Mouse (Mus musculus) heart, postnatal 0 days (tissue): ENCODE results near the gene Gm14327. TPM values are rescaled to one million over a fixed set of nuclear protein-coding genes. Genes with fewer than 3 reads are reported as not detected.
A peak's percentile ranks its signal among the peaks of the same experiment; 100 is the strongest.
"Not testable (repeated sequence)": the region's sequence is repeated elsewhere in the genome, so short reads cannot be mapped to it uniquely, and the experiment has no call there.

Experiments
- ATAC-seq: fragments of 200-750 bp; cut with Nextera tagmentation; 2 replicates; pipeline ENCODE4 v1.8.0; 2017; ENCODE audit warnings: low read depth, moderate number of reproducible peaks, moderate library complexity; ENCODE audit not compliant: insufficient read depth
- DNase-seq: peaks from one replicate; pipeline ENCODE4 v3.0.0-alpha.2; 2016; ENCODE audit warnings: low spot score
- H3K27ac ChIP-seq: fragments of 300-500 bp; sonication (generic); 2 replicates; pipeline ENCODE4 v1.5.1; 2014; ENCODE audit warnings: low read depth, mild to moderate bottlenecking
- H3K27me3 ChIP-seq: fragments of 300-500 bp; sonication (generic); 2 replicates; pipeline ENCODE4 v1.6.1; 2014; ENCODE audit warnings: low read length, mixed read lengths; ENCODE audit not compliant: control insufficient read depth, insufficient read depth
- H3K36me3 ChIP-seq: fragments of 300-500 bp; sonication (generic); replicated peaks from 2 replicates; pipeline ENCODE4 v1.6.1; 2014; ENCODE audit warnings: low read length, mixed read lengths; ENCODE audit not compliant: control insufficient read depth, insufficient read depth
- H3K4me1 ChIP-seq: fragments of 300-500 bp; sonication (generic); 2 replicates; pipeline ENCODE4 v1.6.1; 2014; ENCODE audit warnings: antibody characterized with exemption; ENCODE audit not compliant: control insufficient read depth, insufficient read depth
- H3K4me2 ChIP-seq: fragments of 300-500 bp; sonication (generic); 2 replicates; pipeline ENCODE4 v1.6.1; 2014; ENCODE audit warnings: low read depth, mild to moderate bottlenecking, low read length, moderate library complexity
- H3K4me3 ChIP-seq: fragments of 300-500 bp; sonication (generic); 2 replicates; pipeline ENCODE4 v1.5.1; 2014; ENCODE audit warnings: low read depth, low read length
- H3K9ac ChIP-seq: fragments of 300-500 bp; sonication (generic); replicated peaks from 2 replicates; pipeline ENCODE4 v1.6.1; 2014; ENCODE audit warnings: low read depth, low read length, mixed read lengths
- H3K9me3 ChIP-seq: fragments of 300-500 bp; sonication (generic); replicated peaks from 2 replicates; pipeline ENCODE4 v1.6.1; 2016; ENCODE audit warnings: low read length; ENCODE audit not compliant: control insufficient read depth
- WGBS: fragments of 180-500 bp; shearing (Covaris S2); extraction: QIAGEN DNeasy Blood & Tissue Kit; methylation state at CpG from one replicate; pipeline ENCODE4 v1.1.7; 2014; 5-methylcytosine and 5-hydroxymethylcytosine counted together
- polyA plus RNA-seq: library from polyadenylated mRNA; unstranded; fragments of >200 nt; fragmentation: Nextera tagmentation; extraction: Ambion mirVana; gene quantifications from 2 replicates; pipeline ENCODE4 v1.2.1, GENCODE M21; 2015
- total RNA-seq: library from RNA; depleted of rRNA; stranded (reverse); fragments of >200 nt; gene quantifications from 2 replicates; pipeline ENCODE4 v1.2.3, GENCODE M21; 2014; ENCODE audit warnings: low replicate concordance; rRNA removed

The Gm14327 gene
- total RNA-seq: 0.46 TPM in 1 of 2 replicates, not detected in the other
- polyA plus RNA-seq: 5.6 and 5.7 TPM in 2 replicates

DNA sequence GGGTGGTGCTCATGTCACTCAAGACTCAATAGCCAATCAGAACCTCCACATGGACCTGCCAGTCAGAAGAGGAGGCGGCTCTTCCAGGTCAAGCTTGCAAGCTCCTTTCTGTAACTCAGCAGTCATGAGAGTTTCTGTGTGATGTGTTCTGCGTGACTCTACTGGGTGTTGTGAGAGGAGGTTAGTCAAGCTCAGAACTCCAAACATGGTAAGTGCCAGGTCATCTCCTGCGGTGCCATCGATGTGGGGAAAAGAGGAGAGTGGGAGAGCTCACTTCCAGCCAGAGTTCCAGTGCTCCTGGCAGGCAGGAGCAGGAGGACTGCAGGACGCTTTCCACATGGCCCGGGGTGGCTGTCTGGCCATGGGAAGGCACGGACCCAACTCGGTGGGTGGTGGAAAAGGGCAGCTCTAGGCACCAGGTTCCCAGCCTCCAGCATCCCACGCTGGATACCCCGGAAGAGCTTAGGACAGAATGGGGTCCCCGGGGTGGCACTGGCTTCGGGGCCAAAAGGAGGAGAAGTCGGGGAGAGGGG, at the start of gene Gm14327:
TSS of gene Gm14327 (plus strand) at position 51 of the 533 bp plus-strand sequence.
- H3K27ac ChIP-seq, H3K36me3 ChIP-seq, H3K9me3 ChIP-seq, H3K9ac ChIP-seq, DNase-seq, H3K27me3 ChIP-seq, ATAC-seq, H3K4me2 ChIP-seq, H3K4me1 ChIP-seq: not testable (repeated sequence)
- peak within 1 kb of the TSS; percentile 23 for H3K4me3 ChIP-seq
- WGBS: 22% methylated on average over 9 of the region's 13 CpGs

DNA sequence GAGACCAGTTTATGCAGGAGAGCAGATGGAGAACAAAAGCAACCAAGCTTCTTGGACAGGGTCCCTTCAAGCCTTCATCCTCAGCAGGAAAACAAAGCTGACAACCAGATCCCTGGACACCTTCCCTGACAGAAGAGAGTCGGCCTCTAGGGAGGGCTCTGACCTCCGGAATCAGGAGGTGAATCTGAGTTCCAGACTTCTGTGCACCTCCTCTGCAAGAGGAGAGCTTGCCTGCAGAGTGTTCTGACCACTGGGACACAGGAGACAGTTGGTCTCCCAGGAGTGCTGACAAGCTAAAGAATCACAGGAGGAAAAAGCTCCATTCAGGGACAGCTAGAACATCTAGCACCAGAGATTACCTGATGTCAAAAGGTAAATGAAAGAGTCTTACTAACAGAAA, 34.6 kb upstream of the Gm14327 start:
- H3K4me1 ChIP-seq, H3K9me3 ChIP-seq, H3K36me3 ChIP-seq, DNase-seq, H3K27ac ChIP-seq, H3K4me3 ChIP-seq, H3K27me3 ChIP-seq, H3K9ac ChIP-seq, H3K4me2 ChIP-seq, ATAC-seq: not testable (repeated sequence)
- WGBS: 74% methylated on average over 2 of the region's 2 CpGs

DNA sequence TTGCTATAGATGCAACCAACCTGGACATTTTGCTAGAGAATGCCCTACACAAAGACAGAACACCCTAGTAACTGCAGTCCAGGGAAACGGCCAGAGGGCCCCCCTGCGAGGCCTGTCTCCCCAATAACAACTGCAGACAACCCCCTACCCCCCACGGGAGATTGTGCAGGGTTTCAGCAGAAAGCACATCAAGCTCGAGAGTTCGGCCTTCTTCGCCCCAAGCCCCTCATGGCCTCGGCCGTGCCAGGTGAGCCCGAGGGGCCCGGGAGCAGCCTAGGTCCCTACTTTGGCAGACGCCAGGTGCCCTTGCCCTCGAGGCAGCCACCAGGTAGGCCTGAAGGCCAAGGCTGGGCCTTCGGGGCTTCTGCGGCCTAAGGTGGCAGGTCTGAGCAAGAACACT, 9.2 kb upstream of the Gm14327 start:
- WGBS: 80% methylated on average over 14 of the region's 14 CpGs
- not testable (repeated sequence) for DNase-seq, H3K27ac ChIP-seq, H3K4me1 ChIP-seq, ATAC-seq, H3K36me3 ChIP-seq, H3K4me3 ChIP-seq, H3K4me2 ChIP-seq, H3K9ac ChIP-seq, H3K27me3 ChIP-seq, H3K9me3 ChIP-seq

DNA sequence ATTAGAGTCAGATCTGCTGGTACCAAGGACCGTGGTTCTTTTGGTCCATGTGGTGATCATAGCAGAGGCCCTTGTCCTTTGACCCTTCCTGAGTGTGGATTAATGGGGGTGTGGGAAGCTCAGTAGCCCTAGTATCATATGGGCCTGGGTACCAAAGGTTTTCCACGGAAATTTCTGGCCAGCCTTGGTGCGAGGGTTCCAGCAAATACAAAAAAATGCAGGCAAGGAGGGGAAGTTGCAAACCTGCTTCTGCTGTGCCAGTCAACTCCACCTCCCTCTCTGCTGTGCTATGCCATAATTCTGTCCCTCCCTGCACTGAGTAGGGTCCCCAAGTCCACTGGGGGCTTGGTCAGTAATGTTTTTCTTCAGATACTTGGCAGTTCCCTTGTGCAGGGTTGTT, 1.3 kb downstream of the Gm14327 start:
- not testable (repeated sequence) for H3K9me3 ChIP-seq, ATAC-seq, H3K4me2 ChIP-seq, H3K27me3 ChIP-seq, H3K36me3 ChIP-seq, H3K27ac ChIP-seq, H3K4me3 ChIP-seq, DNase-seq, H3K4me1 ChIP-seq, H3K9ac ChIP-seq
- WGBS: 70% methylated on average over 2 of the region's 3 CpGs

DNA sequence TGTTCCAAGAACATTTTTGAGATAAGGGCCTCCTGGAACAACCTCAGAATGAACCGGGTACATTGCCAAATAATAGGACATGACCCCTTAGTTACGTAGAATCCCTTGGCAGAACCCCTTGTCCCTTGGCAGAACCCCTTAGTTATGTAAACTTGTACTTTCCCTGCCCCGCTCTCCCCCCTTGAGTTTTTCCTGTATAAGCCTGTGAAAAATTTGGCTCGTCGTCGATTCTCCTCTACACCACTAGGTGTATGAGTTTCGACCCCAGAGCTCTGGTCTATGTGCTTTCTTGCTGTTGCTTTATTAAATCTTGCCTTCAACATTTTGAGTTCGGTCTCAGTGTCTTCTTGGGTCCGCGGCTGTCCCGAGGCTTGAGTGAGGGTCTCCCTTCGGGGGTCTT, 6.4 kb downstream of the Gm14327 start:
- ATAC-seq, H3K4me3 ChIP-seq, H3K4me2 ChIP-seq, H3K9ac ChIP-seq, H3K4me1 ChIP-seq, H3K9me3 ChIP-seq, H3K27ac ChIP-seq, DNase-seq, H3K27me3 ChIP-seq, H3K36me3 ChIP-seq: not testable (repeated sequence)
- WGBS: no CpG with 5 or more reads among the region's 12 CpGs

DNA sequence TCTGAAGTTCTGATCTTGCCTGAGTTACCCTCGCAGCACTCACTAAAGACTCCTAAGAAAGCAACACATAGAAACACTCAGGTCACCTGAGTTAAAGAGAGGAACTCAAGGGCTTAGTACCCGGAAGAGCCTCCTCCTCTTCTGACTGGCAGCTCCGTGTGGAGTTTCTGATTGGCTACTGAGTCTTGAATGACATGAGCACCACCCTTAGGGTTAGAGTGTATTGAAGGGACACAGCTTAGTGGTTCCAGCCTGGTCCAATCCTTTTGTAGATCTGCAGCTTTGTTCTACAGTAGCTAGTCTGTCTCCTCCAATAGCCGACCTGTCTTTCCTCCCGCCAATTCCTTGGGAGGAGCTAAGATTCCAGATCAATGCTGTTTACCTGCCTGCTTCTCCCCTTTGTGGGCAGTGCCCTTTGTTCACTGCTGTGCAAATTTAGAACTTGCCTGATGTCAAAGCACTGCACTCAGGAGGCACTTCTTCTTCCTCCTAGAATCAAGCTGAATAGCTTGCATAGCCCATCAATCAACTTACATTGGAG, 28.7 kb downstream of the Gm14327 start, which contains the start of gene Zfp972:
TSS of gene Zfp972 (minus strand) at position 51 of the 541 bp plus-strand sequence.
- not testable (repeated sequence) for H3K36me3 ChIP-seq, H3K9ac ChIP-seq, ATAC-seq, DNase-seq, H3K4me1 ChIP-seq, H3K27me3 ChIP-seq, H3K9me3 ChIP-seq, H3K27ac ChIP-seq, H3K4me2 ChIP-seq, H3K4me3 ChIP-seq
- 59% methylated on average over 4 of the region's 5 CpGs for WGBS

Other genes starting within 250 kb of the Gm14327 start
- 3.4 TPM in 1 of 2 replicates, not detected in the other for gene Gm14322, start 137.8 kb upstream of the Gm14327 start, total RNA-seq
- gene Gm14322, start 137.8 kb upstream of the Gm14327 start, polyA plus RNA-seq: 3.2 and 3.5 TPM in 2 replicates
- 17.9 and 160 TPM in 2 replicates for gene Gm14325, start 56.8 kb upstream of the Gm14327 start, total RNA-seq
- 24.0 and 25.4 TPM in 2 replicates for gene Gm14325, start 56.8 kb upstream of the Gm14327 start, polyA plus RNA-seq
- gene Zfp972, start 28.5 kb downstream of the Gm14327 start, total RNA-seq: not detected in 2 replicates
- 0.38 and 0.89 TPM in 2 replicates for gene Zfp972, start 28.5 kb downstream of the Gm14327 start, polyA plus RNA-seq
- gene Gm14326, start 60.2 kb downstream of the Gm14327 start, total RNA-seq: 7.3 and 12.3 TPM in 2 replicates
- gene Gm14326, start 60.2 kb downstream of the Gm14327 start, polyA plus RNA-seq: 30.4 and 37.8 TPM in 2 replicates
- 9.7 and 24.4 TPM in 2 replicates for gene Zfp971, start 126.2 kb downstream of the Gm14327 start, total RNA-seq
- 13.6 and 15.2 TPM in 2 replicates for gene Zfp971, start 126.2 kb downstream of the Gm14327 start, polyA plus RNA-seq
- 4.6 and 9.7 TPM in 2 replicates for gene Zfp931, start 181.4 kb downstream of the Gm14327 start, total RNA-seq
- gene Zfp931, start 181.4 kb downstream of the Gm14327 start, polyA plus RNA-seq: 7.7 and 8.8 TPM in 2 replicates
- 4.0 TPM in 1 of 2 replicates, not detected in the other for gene Phactr3, start 221.9 kb downstream of the Gm14327 start, total RNA-seq
- 3.4 and 3.6 TPM in 2 replicates for gene Phactr3, start 221.9 kb downstream of the Gm14327 start, polyA plus RNA-seq